Mouse (Mus musculus) kidney, embryonic 16.5 days (tissue): Measurements from ENCODE around the gene Mthfd1l. TPM values are rescaled to one million over a fixed set of nuclear protein-coding genes. Genes with fewer than 3 reads are reported as not detected.

Experiments
- ATAC-seq: fragments of 200-750 bp; cut with Nextera tagmentation; 2 replicates; pipeline ENCODE4 v1.8.0; 2017; ENCODE audit warnings: moderate TSS enrichment; ENCODE audit not compliant: low FRiP score, low TSS enrichment
- H3K27ac ChIP-seq: fragments of 300-500 bp; sonication (generic); 2 replicates; pipeline ENCODE4 v1.5.1; 2014; ENCODE audit warnings: low read length
- H3K27me3 ChIP-seq: fragments of 300-500 bp; sonication (generic); 2 replicates; pipeline ENCODE4 v1.6.1; 2014; ENCODE audit warnings: low read length, control low read depth, mixed read lengths; ENCODE audit not compliant: insufficient read depth
- H3K36me3 ChIP-seq: fragments of 300-500 bp; sonication (generic); 2 replicates; pipeline ENCODE4 v1.6.1; 2014; ENCODE audit warnings: low read length, control low read depth, mixed read lengths; ENCODE audit not compliant: insufficient read depth
- H3K4me1 ChIP-seq: fragments of 300-500 bp; sonication (generic); 2 replicates; pipeline ENCODE4 v1.6.1; 2014; ENCODE audit warnings: low read length, control low read depth, mixed read lengths; ENCODE audit not compliant: insufficient read depth
- H3K4me2 ChIP-seq: fragments of 300-500 bp; sonication (generic); replicated peaks from 2 replicates; pipeline ENCODE4 v1.6.1; 2014; ENCODE audit warnings: low read depth, low read length
- H3K4me3 ChIP-seq: fragments of 300-500 bp; sonication (generic); 2 replicates; pipeline ENCODE4 v1.5.1; 2014; ENCODE audit warnings: mild to moderate bottlenecking, low read length
- H3K9ac ChIP-seq: fragments of 300-500 bp; sonication (generic); replicated peaks from 2 replicates; pipeline ENCODE4 v1.6.1; 2014; ENCODE audit warnings: low read length
- H3K9me3 ChIP-seq: fragments of 300-500 bp; sonication (generic); 2 replicates; pipeline ENCODE4 v1.6.1; 2016; ENCODE audit warnings: low read length, control low read depth
- WGBS: fragments of 180-500 bp; shearing (Covaris S2); extraction: QIAGEN DNeasy Blood & Tissue Kit; methylation state at CpG from one replicate; pipeline ENCODE4 v1.1.7; 2014; 5-methylcytosine and 5-hydroxymethylcytosine counted together
- polyA plus RNA-seq: library from polyadenylated mRNA; unstranded; fragments of >200 nt; fragmentation: Nextera tagmentation; extraction: Ambion mirVana; gene quantifications from 2 replicates; pipeline ENCODE4 v1.2.1, GENCODE M21; 2015

Mthfd1l gene
- polyA plus RNA-seq, 1 experiment from 2014 or later, result 16.7 TPM

DNA sequence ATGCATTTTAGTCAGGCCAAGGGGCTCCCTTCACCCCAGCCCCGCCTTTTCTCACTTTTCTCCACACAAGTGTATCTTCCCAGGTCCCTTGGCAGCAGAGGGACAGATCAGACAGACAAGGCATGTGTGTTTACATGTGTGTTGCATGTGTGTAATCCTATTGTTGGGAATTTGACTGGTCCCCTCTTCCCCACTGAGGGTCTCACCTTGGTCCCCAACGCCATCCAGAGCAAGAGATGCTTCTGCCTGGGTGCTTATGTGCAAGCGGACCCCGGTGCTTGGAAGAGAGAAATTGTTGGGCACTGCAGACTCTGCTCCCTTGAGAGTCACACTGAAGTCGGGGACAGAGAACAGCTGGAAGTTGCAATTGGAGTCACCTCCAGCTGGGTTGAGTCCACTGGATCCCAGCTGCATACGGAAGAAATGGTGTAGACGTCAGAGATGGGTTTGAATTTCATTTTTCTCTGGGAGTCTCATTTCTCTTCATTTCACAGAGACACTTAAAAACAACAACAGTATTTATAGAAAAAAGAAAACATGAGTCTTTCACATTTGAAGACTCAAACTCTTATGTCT is 25.0 kb downstream of the Mthfd1l start:
- Histone ChIP-seq H3K4me3 (no peak overlapping the region), H3K27me3 (no peaks in the 10 kb centered on the region), H3K4me1 (0 out of 2 replicates have a peak, but pooled peaks cover 7% of the 10 kb centered on the region), H3K9me3 (no peaks in the 10 kb centered on the region), H3K36me3 (peaks cover 16% of the 10 kb centered on the region; the same call in 1 of the 2 replicates), H3K9ac (no peak overlapping the region), H3K4me2 (no peak overlapping the region), H3K27ac (0 out of 2 replicates have a peak overlapping the region, but pooled peaks have one; percentile 43)
- 74% methylated on average over 7 of the region's 7 CpGs for WGBS
- 0 out of 2 replicates have a peak, but pooled peaks have one; percentile 36 for ATAC-seq

DNA sequence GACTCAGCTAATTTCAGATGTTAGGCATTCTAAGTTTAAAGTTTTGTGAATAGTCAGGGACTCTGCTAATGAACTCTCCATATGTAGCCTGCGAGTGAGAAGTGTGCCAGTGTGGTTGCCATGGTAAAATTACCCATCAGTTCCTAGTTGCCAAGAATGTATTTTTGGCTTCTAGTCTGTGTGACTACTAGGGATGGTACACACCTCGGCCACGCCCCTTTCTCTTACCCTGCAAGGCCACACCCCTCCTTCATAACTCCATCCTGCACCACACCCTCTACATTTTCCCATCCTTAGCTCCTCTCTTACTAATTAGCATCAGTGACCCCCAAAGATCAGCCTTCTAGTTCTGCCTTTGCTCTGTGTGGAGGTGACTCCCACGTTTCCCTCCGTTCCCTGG is 29.8 kb downstream of the Mthfd1l start:
- Histone ChIP-seq H3K27me3 (no peaks in the 10 kb centered on the region), H3K27ac (no peak overlapping the region), H3K4me3 (no peak overlapping the region), H3K4me2 (no peak overlapping the region), H3K9ac (no peak overlapping the region), H3K4me1 (peaks cover 14% of the 10 kb centered on the region), H3K36me3 (peaks cover 16% of the 10 kb centered on the region; the same call in 1 of the 2 replicates), H3K9me3 (no peaks in the 10 kb centered on the region)
- ATAC-seq, result no peak
- WGBS, result 80% methylated on average over 5 of the region's 5 CpGs

DNA sequence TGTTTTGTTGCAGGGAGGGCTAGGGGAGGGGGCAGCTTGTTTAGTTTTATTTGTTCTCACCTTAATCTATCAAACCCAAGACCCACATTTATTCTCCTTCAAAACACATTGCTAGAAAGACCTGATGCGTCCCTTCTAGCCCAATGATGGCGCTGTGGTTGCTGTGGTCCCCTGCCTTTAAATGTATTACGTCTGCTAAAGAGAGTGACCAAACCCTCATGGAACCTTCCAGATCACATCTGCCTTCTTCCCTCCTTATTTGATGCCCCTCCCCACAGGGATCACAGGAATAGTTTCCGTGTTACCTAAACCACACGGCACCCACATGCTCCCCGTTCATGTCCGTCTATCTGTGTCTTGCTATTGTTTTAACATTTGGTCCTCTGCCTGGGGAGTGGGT is 32.3 kb downstream of the Mthfd1l start:
- Histone ChIP-seq H3K9me3 (no peaks in the 10 kb centered on the region), H3K36me3 (0 out of 2 replicates have a peak, but pooled peaks cover 2% of the 10 kb centered on the region), H3K9ac (0 out of 2 replicates have a peak overlapping the region, but pooled peaks have one; percentile 11), H3K27me3 (no peaks in the 10 kb centered on the region), H3K27ac (peak overlapping the region; percentile 77), H3K4me1 (peaks cover 12% of the 10 kb centered on the region), H3K4me3 (no peak overlapping the region), H3K4me2 (no peak overlapping the region)
- ATAC-seq, result no peak
- WGBS, result 50% methylated on average over 7 of the region's 7 CpGs

DNA sequence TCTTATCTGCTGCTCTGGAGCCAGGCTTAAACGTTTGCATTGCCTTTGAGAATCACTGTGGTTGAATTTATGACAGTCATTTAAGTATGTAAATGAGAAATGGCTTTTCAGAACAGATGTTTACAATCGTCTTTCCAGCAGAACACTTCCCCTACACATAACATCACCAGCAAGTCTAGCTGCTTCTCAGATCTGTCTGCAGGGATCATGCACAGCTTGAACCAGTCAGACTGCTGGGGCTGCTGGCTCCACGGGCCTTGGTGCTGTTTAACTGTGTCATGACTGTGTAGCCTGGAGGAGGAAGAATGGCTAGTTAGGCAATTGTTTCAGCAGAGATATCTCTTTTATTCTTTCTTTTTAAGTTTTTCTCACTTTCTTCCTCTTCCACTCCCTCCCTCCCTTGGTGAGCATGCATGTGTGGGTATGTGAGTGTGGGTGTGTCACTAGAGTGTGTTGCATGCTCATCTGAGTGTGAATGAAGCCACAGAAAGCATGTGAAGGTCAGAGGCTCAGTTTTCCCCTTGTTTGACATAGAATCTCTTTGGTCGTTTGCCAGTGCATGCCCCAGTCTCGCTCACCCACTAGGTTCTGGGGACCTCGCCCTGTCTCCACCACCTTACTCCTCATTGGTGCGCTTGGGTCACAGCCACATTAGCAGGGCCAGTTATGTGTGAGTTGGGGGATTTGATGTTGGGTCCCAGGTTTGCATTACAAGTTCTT is 33.5 kb downstream of the Mthfd1l start:
- H3K27me3 ChIP-seq, result no peaks in the 10 kb centered on the region
- no peaks in the 10 kb centered on the region for H3K9me3 ChIP-seq
- H3K36me3 ChIP-seq, result no peaks in the 10 kb centered on the region
- H3K27ac ChIP-seq, result peak overlapping the region; percentile 78
- H3K4me3 ChIP-seq, result no peak overlapping the region
- 33% methylated on average over 7 of the region's 7 CpGs for WGBS
- no peak overlapping the region for H3K4me2 ChIP-seq
- H3K4me1 ChIP-seq, result peaks cover 12% of the 10 kb centered on the region
- ATAC-seq, result peak; percentile 93
- H3K9ac ChIP-seq, result no peak overlapping the region

DNA sequence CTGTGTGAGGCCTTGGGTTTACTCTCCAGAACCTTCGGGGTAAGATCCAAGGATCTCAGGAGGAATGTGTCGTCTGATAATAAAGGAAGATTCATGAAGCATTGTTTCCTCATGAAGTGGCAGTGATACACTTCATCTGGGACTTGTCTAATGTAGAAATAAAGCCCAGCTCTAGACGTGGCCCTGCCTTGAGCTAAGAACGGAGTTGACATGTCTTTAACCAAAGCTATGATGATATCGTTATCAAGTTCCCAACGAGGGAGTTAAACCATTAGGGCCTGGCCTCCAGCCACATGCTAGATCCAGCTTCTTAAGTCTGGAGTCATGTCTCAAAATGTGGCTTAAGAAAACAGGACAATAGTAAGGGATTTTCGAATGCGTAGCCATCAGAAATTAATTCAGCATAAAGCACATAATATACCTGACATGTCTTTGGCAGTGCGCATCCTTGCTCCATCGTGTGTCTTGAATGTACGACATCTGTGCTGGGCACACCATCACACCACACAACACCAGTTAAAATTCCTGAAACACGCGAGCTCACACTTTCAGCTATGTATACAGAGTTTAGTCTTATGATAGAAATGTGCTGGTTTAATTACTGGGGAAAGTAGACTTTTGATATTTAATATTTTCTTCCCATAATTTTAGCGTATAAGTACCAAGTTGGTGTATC is 49.8 kb downstream of the Mthfd1l start:
- H3K36me3 ChIP-seq, result peaks cover 18% of the 10 kb centered on the region
- 77% methylated on average over 14 of the region's 14 CpGs for WGBS
- H3K4me2 ChIP-seq, result no peak overlapping the region
- H3K9me3 ChIP-seq, result no peaks in the 10 kb centered on the region
- H3K4me1 ChIP-seq, result no peaks in the 10 kb centered on the region; the same call in 1 of the 2 replicates
- H3K4me3 ChIP-seq, result no peak overlapping the region
- H3K27ac ChIP-seq, result no peak overlapping the region
- ATAC-seq, result no peak
- no peaks in the 10 kb centered on the region for H3K27me3 ChIP-seq
- H3K9ac ChIP-seq, result no peak overlapping the region

DNA sequence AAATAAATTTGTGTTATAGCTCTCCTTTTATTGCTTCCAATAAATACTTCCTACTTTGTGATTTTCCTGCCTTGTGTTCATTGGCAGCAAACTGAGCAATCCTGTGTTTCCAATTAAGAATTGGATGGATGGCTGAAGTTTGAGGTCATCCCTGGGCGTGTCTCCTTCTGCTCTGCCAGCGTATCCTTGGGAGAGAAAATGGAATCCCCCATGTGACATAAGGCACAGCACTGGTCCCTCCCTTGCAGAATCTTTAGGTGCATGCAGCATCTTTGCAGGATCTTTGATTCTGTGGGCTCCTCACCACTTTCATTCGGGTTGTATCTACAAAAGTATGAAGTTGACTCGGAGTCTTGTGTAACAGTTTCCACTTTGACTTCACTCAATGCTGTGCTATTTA is 53.7 kb downstream of the Mthfd1l start:
- Histone ChIP-seq H3K36me3 (peaks cover 2% of the 10 kb centered on the region; the same call in 1 of the 2 replicates), H3K4me3 (no peak overlapping the region), H3K27ac (0 out of 2 replicates have a peak overlapping the region, but pooled peaks have one; percentile 12), H3K4me1 (peaks cover 5% of the 10 kb centered on the region; the same call in 1 of the 2 replicates), H3K9ac (no peak overlapping the region), H3K27me3 (no peaks in the 10 kb centered on the region), H3K4me2 (no peak overlapping the region), H3K9me3 (no peaks in the 10 kb centered on the region)
- WGBS, result 80% methylated on average over 4 of the region's 4 CpGs
- no peak for ATAC-seq

DNA sequence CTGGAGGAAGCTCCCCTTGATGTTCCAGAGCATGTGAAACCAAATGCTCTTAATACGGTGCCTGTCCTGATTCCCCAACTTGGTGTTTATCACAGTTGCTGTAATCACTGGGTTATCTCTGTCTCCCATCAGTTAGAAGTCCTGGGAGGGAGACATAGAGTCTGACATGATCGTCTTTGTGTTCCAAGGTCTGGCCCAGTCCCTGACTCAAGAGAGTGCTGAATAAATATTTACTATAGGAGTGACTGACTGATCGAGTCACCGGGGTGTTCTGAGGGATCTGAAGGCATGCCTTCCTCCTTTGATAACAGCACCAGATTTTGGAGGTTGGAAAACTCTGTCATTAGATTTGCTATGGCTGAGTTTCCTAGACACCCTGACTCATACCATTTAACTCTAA is 54.5 kb downstream of the Mthfd1l start:
- H3K27ac ChIP-seq, result no peak overlapping the region
- WGBS, result 54% methylated on average over 4 of the region's 4 CpGs

DNA sequence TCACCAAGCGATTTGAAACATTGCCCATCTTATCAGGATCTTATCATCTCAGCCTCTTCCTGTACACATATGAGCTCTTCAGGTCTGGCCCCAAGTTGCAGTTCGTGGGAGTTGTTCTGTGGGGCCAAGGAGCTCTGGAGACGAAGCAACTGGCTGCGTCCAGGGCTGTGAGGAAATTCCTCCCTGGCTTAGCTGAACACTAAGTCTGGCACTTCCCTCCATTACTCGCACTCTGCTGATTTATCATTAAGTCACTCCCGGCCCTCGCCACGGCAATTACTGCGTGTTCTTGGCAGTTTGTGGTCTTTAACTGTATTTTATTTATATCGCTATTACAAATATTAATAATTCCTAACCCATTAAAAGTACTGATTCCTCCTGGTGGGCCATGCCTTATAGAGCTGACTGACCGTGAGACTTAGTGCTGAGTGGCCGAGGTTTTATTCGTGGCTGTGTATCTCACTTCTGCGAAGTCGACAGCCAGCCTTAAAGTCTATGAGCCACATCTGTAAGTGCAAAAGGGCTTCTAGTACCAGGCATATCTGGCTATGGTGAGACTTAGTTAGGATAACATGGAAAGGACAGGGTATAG is 56.0 kb downstream of the Mthfd1l start:
- no peak for ATAC-seq
- Histone ChIP-seq H3K27me3 (no peaks in the 10 kb centered on the region), H3K27ac (peak overlapping the region; percentile 8; the same call in 1 of the 2 replicates), H3K9ac (no peak overlapping the region), H3K36me3 (peaks cover 4% of the 10 kb centered on the region; the same call in 1 of the 2 replicates), H3K9me3 (no peaks in the 10 kb centered on the region), H3K4me1 (peaks cover 5% of the 10 kb centered on the region; the same call in 1 of the 2 replicates), H3K4me2 (no peak overlapping the region), H3K4me3 (no peak overlapping the region)
- 62% methylated on average over 15 of the region's 15 CpGs for WGBS

More for the DNA sequence above, 54.5 kb downstream of the Mthfd1l start:
- ATAC-seq, result no peak
- peaks cover 2% of the 10 kb centered on the region; the same call in 1 of the 2 replicates for H3K36me3 ChIP-seq
- no peaks in the 10 kb centered on the region for H3K27me3 ChIP-seq
- no peak overlapping the region for H3K9ac ChIP-seq
- no peak overlapping the region for H3K4me2 ChIP-seq
- H3K9me3 ChIP-seq, result no peaks in the 10 kb centered on the region
- H3K4me1 ChIP-seq, result peaks cover 5% of the 10 kb centered on the region; the same call in 1 of the 2 replicates
- no peak overlapping the region for H3K4me3 ChIP-seq

DNA sequence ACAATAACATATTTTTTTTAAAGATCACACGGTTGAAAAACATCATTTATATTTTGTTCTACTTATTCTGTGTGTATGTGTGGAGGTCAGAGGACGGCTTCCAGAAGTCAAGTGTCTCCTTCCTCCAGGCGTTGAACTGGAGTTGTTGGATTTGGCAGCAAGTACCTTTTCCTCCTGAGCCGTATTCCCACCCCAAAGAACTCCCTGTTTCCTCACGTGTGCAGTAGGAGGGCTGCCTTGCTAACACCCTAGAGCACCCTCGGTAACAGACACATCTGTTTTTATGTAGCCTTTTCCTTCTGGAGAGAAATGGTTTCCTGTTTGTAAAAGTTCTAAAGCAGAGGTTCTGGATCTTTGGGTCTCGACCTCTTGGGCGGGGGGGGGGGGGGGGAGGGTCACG is 60.8 kb downstream of the Mthfd1l start:
- Histone ChIP-seq H3K4me1 (peaks cover 9% of the 10 kb centered on the region; the same call in 1 of the 2 replicates), H3K27ac (no peak overlapping the region), H3K4me3 (no peak overlapping the region), H3K36me3 (peaks cover 9% of the 10 kb centered on the region), H3K9me3 (no peaks in the 10 kb centered on the region), H3K4me2 (no peak overlapping the region), H3K9ac (no peak overlapping the region), H3K27me3 (no peaks in the 10 kb centered on the region)
- WGBS, result 53% methylated on average over 9 of the region's 9 CpGs
- no peak for ATAC-seq
